Mouse (Mus musculus) liver, adult 2 months (tissue): ENCODE measurements around the gene Poldip2.

Experiments
- CTCF ChIP-seq: fragments of 200-500 bp; IDR thresholded peaks from 2 replicates; pipeline ENCODE4 v1.5.1; 2011; ENCODE audit warnings: low read depth, low read length, control low read depth
- POLR2A ChIP-seq: fragments of 200-500 bp; IDR thresholded peaks from 2 replicates; pipeline ENCODE4 v1.6.1; 2011; ENCODE audit warnings: low read length, control low read depth; ENCODE audit not compliant: insufficient read depth; ENCODE audit errors: extremely low read depth

GRCm38 (mm10) chr11:78540358-78540757 is 28.4 kb downstream of the Poldip2 start:
- TF ChIP-seq CTCF, result no peak
- TF ChIP-seq POLR2A, result no peak
